Mouse (Mus musculus): ENCODE data around the gene Foxo1. TPM values are rescaled to one million over a fixed set of nuclear protein-coding genes. Genes with fewer than 3 reads are reported as not detected.

Foxo1 gene
- 3.7 and 3.9 TPM in 2 replicates for polyA plus RNA-seq (2015; fragmentation: Nextera tagmentation; extraction: Ambion mirVana)

DNA sequence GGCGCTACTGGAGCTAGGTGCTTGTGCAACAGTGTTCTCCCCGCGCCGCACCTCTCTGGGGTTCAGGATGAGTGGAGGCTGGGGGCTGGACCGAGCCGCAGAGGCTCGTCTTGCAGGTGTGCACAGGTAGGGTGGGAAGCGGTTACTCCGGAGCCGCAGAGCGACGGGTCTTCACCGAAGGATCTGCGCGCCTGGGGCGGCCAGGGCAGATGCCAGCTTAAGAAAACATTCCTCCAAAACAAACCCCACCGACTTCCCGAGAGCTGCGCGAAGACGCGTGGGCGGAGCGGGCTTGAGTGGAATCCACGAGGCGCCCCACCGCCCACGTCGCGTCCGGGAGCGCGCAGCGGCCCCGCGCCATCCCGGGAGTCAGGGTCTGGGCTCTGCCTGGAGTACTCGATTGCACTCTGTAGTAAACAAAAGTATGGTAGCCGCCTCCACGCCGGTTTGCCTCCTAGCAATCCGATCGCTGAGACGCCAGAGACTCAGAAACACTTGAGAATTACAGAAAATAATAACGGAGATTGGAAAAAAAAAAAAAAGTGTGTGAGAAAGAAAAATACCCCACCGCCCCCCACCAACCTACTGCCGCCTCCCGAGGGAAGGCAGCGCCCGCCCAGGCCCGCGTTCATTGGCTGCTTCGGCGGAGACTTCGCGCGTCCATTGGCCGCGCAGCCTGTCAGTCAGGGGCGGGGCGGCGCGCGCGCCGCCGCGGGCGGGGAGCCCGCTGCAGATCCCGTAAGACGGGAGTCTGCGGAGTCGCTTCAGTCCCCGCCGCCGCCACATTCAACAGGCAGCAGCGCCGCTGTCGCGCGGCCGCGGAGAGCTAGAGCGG is at the start of gene Foxo1:
Gene Foxo1, plus strand, starts transcription at position 685 of the 835 bp plus-strand sequence.
- H3K4me1 ChIP-seq = peaks cover 27% of the 10 kb centered on the region
- under 1% methylated on average over 71 of the region's 85 CpGs for WGBS
- peak within 1 kb of the TSS; percentile 91 for H3K4me3 ChIP-seq
- peak within 1 kb of the TSS; percentile 90 for H3K4me2 ChIP-seq
- H3K36me3 ChIP-seq (replicated peaks) = no peaks in the 10 kb centered on the region
- ATAC-seq (replicated peaks) = peak; percentile 97
- peaks cover 64% of the 10 kb centered on the region for H3K27me3 ChIP-seq (replicated peaks)
- no peaks in the 10 kb centered on the region for H3K9me3 ChIP-seq
- H3K27ac ChIP-seq = peak within 1 kb of the TSS; percentile 62; the same call in 1 of the 2 replicates
- peak within 1 kb of the TSS; percentile 47 for H3K9ac ChIP-seq

DNA sequence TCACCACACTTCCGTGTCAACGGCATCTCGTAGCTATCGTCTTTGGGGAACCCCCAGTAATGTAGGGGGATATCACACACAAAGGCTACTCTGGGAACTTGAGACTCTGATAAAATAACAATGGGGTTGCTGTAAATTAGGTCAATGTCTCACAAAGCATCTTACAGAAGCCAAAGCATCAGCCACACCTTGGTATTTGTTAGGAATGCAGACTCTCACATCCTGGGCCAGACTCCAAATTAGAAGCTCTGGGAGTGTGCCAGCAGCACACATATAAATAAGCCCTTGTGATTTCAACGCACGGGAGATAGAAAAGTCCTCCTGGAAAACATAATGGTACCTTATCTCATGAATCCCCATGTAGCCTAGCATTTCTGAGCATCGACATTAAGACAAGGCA is 49.3 kb upstream of the Foxo1 start:
- Histone ChIP-seq H3K9me3 (no peaks in the 10 kb centered on the region), H3K4me1 (no peaks in the 10 kb centered on the region), H3K36me3 (replicated peaks) (no peaks in the 10 kb centered on the region), H3K9ac (no peak overlapping the region), H3K27me3 (replicated peaks) (no peaks in the 10 kb centered on the region), H3K27ac (no peak overlapping the region), H3K4me3 (no peak overlapping the region), H3K4me2 (no peak overlapping the region)
- ATAC-seq (replicated peaks) = no peak
- WGBS = 74% methylated on average over 7 of the region's 7 CpGs

DNA sequence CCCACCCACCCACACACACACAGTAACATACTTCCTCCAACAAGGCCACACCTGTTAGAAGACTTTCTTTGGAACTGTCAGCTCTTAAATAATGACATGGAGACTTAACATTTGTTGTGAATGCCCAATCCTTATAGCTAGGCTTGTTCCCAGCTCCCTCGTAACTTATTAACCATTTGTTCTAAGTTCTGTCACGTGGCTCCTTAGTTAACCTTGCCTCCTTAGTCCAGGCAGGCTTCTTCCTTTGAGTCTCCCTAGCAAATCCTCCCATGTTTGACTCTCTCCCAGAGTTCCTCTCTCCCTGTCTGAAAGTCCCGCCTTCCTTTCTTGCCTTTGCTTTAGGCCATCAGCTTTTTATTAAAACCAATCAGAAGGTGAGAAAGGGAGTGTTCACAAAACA is 47.1 kb upstream of the Foxo1 start:
- H3K4me2 ChIP-seq = no peak overlapping the region
- no peak overlapping the region for H3K9ac ChIP-seq
- no peak overlapping the region for H3K4me3 ChIP-seq
- ATAC-seq (replicated peaks) = no peak
- no peaks in the 10 kb centered on the region for H3K27me3 ChIP-seq (replicated peaks)
- H3K27ac ChIP-seq = no peak overlapping the region
- H3K9me3 ChIP-seq = no peaks in the 10 kb centered on the region
- no peaks in the 10 kb centered on the region for H3K36me3 ChIP-seq (replicated peaks)
- 76% methylated on average over 3 of the region's 3 CpGs for WGBS
- H3K4me1 ChIP-seq = no peaks in the 10 kb centered on the region

DNA sequence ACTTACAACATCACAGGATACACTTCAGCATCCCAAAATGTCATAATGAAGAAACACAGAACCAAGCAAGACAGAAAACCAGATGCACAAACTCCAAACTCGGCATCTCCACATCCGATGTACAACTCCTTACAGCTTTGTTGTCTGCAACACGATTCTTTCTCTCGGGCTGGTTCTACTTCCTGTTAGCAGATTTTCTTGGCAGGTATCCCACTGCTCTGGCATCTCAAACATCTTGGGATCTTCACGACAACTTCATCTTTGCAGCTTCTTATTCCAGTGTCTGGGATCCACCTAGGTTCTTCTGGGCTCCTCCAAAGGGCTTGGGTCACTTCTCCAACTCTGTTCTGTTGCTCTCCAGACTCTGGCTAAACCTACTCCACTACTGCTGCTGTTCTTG is 46.2 kb upstream of the Foxo1 start:
- Histone ChIP-seq H3K4me1 (no peaks in the 10 kb centered on the region), H3K9me3 (no peaks in the 10 kb centered on the region), H3K9ac (no peak overlapping the region), H3K4me2 (no peak overlapping the region), H3K27ac (no peak overlapping the region), H3K4me3 (no peak overlapping the region), H3K27me3 (replicated peaks) (no peaks in the 10 kb centered on the region), H3K36me3 (replicated peaks) (no peaks in the 10 kb centered on the region)
- WGBS = 86% methylated on average over 5 of the region's 5 CpGs
- no peak for ATAC-seq (replicated peaks)

DNA sequence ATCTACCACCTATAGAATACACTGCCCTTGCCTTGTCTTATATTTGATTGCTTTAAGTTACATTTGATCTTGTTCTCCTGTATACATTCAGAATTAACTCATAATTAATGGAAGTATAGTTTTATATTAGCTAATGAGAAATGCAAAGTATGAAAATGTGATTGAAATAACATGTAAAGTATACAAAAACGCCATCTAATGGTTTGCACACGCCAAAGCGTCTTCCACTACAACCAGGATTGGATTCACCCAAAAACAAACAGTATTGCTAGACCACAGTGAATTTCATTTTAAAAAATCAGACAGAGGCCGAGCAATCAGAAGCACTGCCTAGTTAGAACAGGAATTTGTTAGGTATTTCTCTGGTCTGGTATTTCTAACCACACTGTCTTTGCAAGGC is 31.6 kb upstream of the Foxo1 start:
- Histone ChIP-seq H3K4me2 (no peak overlapping the region), H3K4me3 (no peak overlapping the region), H3K9ac (no peak overlapping the region), H3K9me3 (no peaks in the 10 kb centered on the region), H3K4me1 (no peaks in the 10 kb centered on the region), H3K27me3 (replicated peaks) (no peaks in the 10 kb centered on the region), H3K27ac (no peak overlapping the region), H3K36me3 (replicated peaks) (no peaks in the 10 kb centered on the region)
- 89% methylated on average over 4 of the region's 4 CpGs for WGBS
- ATAC-seq (replicated peaks) = no peak

DNA sequence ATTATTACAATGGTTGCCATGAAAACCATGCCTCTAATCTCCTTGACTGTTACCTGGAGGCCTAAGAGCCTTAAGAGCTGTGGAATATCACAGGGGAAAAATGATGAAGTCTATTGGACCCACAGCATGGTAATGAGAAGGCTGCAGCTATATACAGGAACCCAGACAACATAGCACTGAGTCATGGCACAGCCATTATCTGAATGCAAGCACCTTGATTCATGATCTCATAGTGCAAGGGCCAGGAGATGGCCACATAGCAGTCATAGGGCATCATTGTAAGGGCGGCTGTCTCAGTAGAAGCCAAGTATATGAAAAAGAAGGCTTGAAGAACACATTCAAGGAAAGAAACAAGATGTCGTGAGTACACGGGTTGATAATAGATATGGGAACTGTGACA is 31.0 kb upstream of the Foxo1 start:
- no peak overlapping the region for H3K9ac ChIP-seq

DNA sequence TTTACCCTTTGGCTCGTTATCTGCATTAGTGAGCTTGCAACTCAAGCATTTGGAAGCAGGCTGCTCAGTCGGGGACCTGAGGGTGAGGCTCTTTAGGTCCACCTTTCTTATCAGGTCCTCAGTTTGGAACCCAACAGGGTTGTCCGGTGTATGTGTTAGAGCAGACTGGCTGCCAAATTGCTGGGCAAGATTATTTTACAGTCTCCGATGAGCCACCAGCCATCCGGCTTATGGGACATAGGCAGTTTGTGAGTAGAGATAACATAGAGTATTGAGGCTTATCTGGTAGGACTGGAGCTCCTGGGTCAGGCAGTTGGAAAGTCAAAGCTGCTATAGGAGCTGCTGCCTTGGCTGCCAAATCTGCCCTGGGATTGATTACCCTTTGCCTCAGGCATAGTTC is 27.1 kb upstream of the Foxo1 start:
- Histone ChIP-seq H3K9ac (no peak overlapping the region), H3K36me3 (replicated peaks) (no peaks in the 10 kb centered on the region), H3K27ac (no peak overlapping the region), H3K4me2 (no peak overlapping the region), H3K4me1 (no peaks in the 10 kb centered on the region), H3K27me3 (replicated peaks) (no peaks in the 10 kb centered on the region), H3K9me3 (no peaks in the 10 kb centered on the region), H3K4me3 (no peak overlapping the region)
- ATAC-seq (replicated peaks) = no peak
- 84% methylated on average over 5 of the region's 5 CpGs for WGBS

More for the DNA sequence above, 31.0 kb upstream of the Foxo1 start:
- no peak; the same call in 1 of the 2 replicates for ATAC-seq (replicated peaks)
- no peaks in the 10 kb centered on the region for H3K4me1 ChIP-seq
- H3K27me3 ChIP-seq (replicated peaks) = no peaks in the 10 kb centered on the region
- H3K27ac ChIP-seq = no peak overlapping the region
- H3K36me3 ChIP-seq (replicated peaks) = no peaks in the 10 kb centered on the region
- no peak overlapping the region for H3K4me2 ChIP-seq
- H3K9me3 ChIP-seq = no peaks in the 10 kb centered on the region
- no peak overlapping the region for H3K4me3 ChIP-seq
- 89% methylated on average over 3 of the region's 3 CpGs for WGBS

DNA sequence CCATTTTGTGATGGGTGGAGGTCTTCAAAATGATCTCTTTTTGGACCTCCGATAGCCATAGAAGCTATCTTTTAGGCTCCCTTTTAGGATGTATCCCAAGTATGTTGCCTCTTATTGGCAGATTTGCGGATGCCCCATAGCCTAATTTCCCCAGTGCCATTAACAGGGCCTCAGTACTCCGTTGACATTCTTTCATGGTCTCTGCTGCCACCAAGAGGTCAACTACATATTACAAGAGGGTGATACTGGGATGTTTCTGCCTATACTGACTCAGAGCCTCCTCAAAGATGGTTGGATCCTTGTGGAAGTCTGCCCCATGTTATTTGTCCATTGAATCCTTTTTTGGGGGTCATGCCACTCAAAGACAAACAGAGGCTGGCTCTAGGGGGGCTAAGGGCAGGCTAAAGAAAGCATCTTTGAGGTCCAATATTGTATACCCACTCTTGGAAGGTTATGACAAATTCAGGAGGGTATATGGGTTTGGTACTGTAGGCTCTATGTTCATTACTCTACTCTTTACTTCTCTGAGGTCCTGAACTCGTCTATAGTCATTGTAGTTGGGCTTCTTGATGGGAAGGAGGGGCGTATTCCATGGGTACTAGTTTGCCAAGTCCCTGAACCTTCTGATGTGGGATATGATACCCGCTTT is 25.6 kb upstream of the Foxo1 start:
- H3K9ac ChIP-seq = no peak overlapping the region
- H3K9me3 ChIP-seq = no peaks in the 10 kb centered on the region
- no peak overlapping the region for H3K27ac ChIP-seq
- no peaks in the 10 kb centered on the region for H3K4me1 ChIP-seq
- H3K4me2 ChIP-seq = no peak overlapping the region
- WGBS = 44% methylated on average over 6 of the region's 6 CpGs
- H3K27me3 ChIP-seq (replicated peaks) = no peaks in the 10 kb centered on the region
- ATAC-seq (replicated peaks) = peak; percentile 79
- no peaks in the 10 kb centered on the region for H3K36me3 ChIP-seq (replicated peaks)
- H3K4me3 ChIP-seq = no peak overlapping the region

DNA sequence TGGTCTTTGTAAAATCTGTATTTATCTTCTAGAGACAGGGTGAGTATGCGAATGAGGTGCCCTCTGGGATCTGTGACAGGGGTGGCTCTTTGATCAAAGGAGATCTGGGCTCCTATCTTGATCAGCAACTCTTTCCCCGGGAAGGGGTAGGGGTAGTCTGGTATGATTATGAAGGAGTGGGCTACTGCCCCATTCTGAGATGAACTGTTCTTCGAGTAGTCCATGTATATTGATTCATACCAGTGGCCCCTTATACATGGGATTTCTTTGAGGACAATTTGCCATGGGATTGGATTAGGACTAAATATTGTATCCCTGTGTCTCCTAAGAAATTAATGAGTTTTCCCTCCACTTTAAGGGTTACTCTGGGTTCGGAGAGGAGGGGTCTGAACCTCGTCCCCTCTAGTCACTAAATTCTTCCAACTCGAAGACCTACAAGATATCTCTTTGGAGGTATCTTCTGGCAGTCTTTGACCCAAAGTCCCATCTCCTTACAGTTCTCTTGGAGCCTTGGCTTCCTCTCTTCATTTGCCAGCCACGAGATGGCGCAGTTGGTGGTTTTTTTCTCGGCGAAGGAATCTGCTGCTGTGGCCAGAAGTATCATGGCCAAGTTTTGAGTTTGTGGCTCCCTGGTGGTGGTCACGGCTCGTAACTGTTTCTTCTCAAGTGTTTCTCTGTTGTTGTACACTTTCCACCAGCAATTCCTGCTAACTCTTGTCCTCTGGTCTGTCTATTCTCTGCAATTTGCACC is 24.7 kb upstream of the Foxo1 start:
- Histone ChIP-seq H3K27ac (no peak overlapping the region), H3K9me3 (no peaks in the 10 kb centered on the region), H3K27me3 (replicated peaks) (no peaks in the 10 kb centered on the region), H3K36me3 (replicated peaks) (no peaks in the 10 kb centered on the region), H3K4me1 (no peaks in the 10 kb centered on the region), H3K4me3 (no peak overlapping the region), H3K9ac (no peak overlapping the region), H3K4me2 (no peak overlapping the region)
- 55% methylated on average over 12 of the region's 12 CpGs for WGBS
- 0 out of 2 replicates have a peak, but pooled peaks have one; percentile 43 for ATAC-seq (replicated peaks)

DNA sequence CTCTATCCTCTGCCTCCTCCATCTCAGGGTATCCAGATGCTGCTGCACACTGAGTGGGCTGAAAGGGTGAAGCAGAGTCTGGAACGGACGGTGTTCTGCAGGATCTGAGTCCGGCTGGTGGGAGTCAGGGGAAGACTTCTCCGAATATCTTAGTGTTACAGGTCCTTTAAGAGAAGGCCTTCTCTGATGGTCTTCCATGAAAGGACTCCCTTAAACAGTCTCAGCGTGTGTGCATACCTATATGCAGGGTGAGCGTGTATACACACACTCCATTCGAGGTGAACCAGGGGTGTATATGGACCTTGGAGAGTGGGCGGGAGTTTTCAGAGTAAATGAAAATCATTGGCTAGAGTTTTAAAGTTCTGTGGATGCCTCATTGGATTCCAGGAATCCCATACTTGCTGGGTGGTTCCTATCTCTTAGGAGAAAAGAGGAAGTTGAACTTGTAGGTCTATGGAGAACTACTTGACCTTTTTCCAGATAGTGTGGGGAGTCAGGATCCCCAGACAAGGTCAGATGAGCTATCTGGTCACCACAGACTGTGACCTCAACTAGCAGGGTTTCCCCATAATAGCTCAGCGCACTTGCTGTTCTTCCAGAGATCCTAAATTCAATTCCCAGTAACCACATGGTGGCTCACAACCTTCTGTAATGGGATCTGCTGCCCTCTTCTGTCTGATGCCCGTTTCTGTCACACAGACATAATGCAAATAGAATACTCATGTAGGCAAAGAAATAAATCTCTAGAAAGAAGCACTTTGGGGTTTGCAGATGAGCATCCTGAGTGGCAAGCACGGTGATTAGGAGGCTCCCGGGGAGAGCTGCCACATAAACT is 21.9 kb upstream of the Foxo1 start:
- Histone ChIP-seq H3K4me1 (no peaks in the 10 kb centered on the region), H3K36me3 (replicated peaks) (no peaks in the 10 kb centered on the region), H3K4me3 (no peak overlapping the region), H3K4me2 (no peak overlapping the region), H3K9ac (no peak overlapping the region), H3K27me3 (replicated peaks) (no peaks in the 10 kb centered on the region), H3K9me3 (no peaks in the 10 kb centered on the region), H3K27ac (no peak overlapping the region)
- WGBS = 79% methylated on average over 12 of the region's 12 CpGs
- ATAC-seq (replicated peaks) = no peak

DNA sequence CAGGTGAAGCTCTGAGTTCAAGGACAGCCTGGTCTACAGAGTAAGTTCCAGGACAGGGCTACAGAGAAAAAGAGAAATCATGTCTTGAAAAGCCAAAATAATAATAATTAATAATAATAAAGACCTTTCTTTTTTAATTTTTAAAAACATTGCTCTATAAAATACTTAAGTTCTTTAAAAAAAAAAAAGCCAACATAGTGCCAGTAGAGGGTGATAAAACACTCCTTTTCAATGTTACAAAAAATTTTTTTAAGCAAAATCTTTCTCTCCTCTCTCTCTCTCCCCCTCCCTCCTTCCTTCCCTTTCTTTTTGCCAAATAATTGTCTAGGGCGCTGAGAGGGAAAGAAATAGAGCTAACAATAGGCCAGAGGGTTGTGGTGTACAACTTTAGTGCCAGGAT is 17.0 kb upstream of the Foxo1 start:
- no peak for ATAC-seq (replicated peaks)
- no peaks in the 10 kb centered on the region for H3K4me1 ChIP-seq
- no peak overlapping the region for H3K9ac ChIP-seq
- no peak overlapping the region for H3K4me2 ChIP-seq
- 67% methylated on average over 1 of the region's 1 CpGs for WGBS
- no peak overlapping the region for H3K4me3 ChIP-seq
- H3K9me3 ChIP-seq = no peaks in the 10 kb centered on the region
- H3K36me3 ChIP-seq (replicated peaks) = no peaks in the 10 kb centered on the region
- no peaks in the 10 kb centered on the region for H3K27me3 ChIP-seq (replicated peaks)
- H3K27ac ChIP-seq = no peak overlapping the region

Data from midbrain, embryonic 15.5 days (tissue).